Mouse (Mus musculus): ENCODE data around the gene Tdrd12. TPM values are rescaled to one million over a fixed set of nuclear protein-coding genes. Genes with fewer than 3 reads are reported as not detected.

Tdrd12 gene
- polyA plus RNA-seq, 1 experiment from 2014 or later: 0.60 TPM

- Histone ChIP-seq H3K36me3 (ENCODE audit: control insufficient read depth, insufficient read depth) (no peaks in the 10 kb centered on the region), H3K4me2 (ENCODE audit: low read length) (no peak overlapping the region), H3K27me3 (replicated peaks; ENCODE audit: control insufficient read depth, insufficient read depth, low read length) (no peaks in the 10 kb centered on the region), H3K4me3 (replicated peaks; ENCODE audit: low read length) (no peak overlapping the region), H3K9ac (replicated peaks; ENCODE audit: low read depth, low read length) (no peak overlapping the region), H3K9me3 (ENCODE audit: control insufficient read depth, low read length) (no peaks in the 10 kb centered on the region), H3K4me1 (replicated peaks; ENCODE audit: control insufficient read depth, insufficient read depth, low read length) (no peaks in the 10 kb centered on the region), H3K27ac (ENCODE audit: low read length) (no peak overlapping the region)
- 67% methylated on average over 2 of the region's 2 CpGs for WGBS
- ATAC-seq: no peak
Measured at GRCm38 (mm10) chr7:35467856-35468255, 69.7 kb downstream of the Tdrd12 start.

GRCm38 (mm10) chr7:35465027-35465426, 72.5 kb downstream of the Tdrd12 start:
- no peak for ATAC-seq
- H3K27ac ChIP-seq (ENCODE audit: low read length): no peak overlapping the region
- WGBS: 93% methylated on average over 5 of the region's 5 CpGs

GRCm38 (mm10) chr7:35460971-35461370, 76.6 kb downstream of the Tdrd12 start:
- Histone ChIP-seq H3K4me3 (replicated peaks; ENCODE audit: low read length) (no peak overlapping the region), H3K27ac (ENCODE audit: low read length) (no peak overlapping the region), H3K4me2 (ENCODE audit: low read length) (no peak overlapping the region), H3K9ac (replicated peaks; ENCODE audit: low read depth, low read length) (no peak overlapping the region), H3K27me3 (replicated peaks; ENCODE audit: control insufficient read depth, insufficient read depth, low read length) (no peaks in the 10 kb centered on the region), H3K36me3 (ENCODE audit: control insufficient read depth, insufficient read depth) (no peaks in the 10 kb centered on the region), H3K9me3 (ENCODE audit: control insufficient read depth, low read length) (no peaks in the 10 kb centered on the region), H3K4me1 (replicated peaks; ENCODE audit: control insufficient read depth, insufficient read depth, low read length) (no peaks in the 10 kb centered on the region)
- 84% methylated on average over 4 of the region's 4 CpGs for WGBS
- ATAC-seq: no peak

More at GRCm38 (mm10) chr7:35465027-35465426, 72.5 kb downstream of the Tdrd12 start:
- Histone ChIP-seq H3K4me2 (ENCODE audit: low read length) (no peak overlapping the region), H3K36me3 (ENCODE audit: control insufficient read depth, insufficient read depth) (no peaks in the 10 kb centered on the region), H3K9ac (replicated peaks; ENCODE audit: low read depth, low read length) (no peak overlapping the region), H3K4me1 (replicated peaks; ENCODE audit: control insufficient read depth, insufficient read depth, low read length) (no peaks in the 10 kb centered on the region), H3K4me3 (replicated peaks; ENCODE audit: low read length) (no peak overlapping the region), H3K9me3 (ENCODE audit: control insufficient read depth, low read length) (no peaks in the 10 kb centered on the region), H3K27me3 (replicated peaks; ENCODE audit: control insufficient read depth, insufficient read depth, low read length) (no peaks in the 10 kb centered on the region)

GRCm38 (mm10) chr7:35456091-35456814, 81.3 kb downstream of the Tdrd12 start:
- Histone ChIP-seq H3K4me3 (replicated peaks; ENCODE audit: low read length) (no peak overlapping the region), H3K4me2 (ENCODE audit: low read length) (no peak overlapping the region), H3K36me3 (ENCODE audit: control insufficient read depth, insufficient read depth) (no peaks in the 10 kb centered on the region), H3K4me1 (replicated peaks; ENCODE audit: control insufficient read depth, insufficient read depth, low read length) (no peaks in the 10 kb centered on the region), H3K27ac (ENCODE audit: low read length) (no peak overlapping the region), H3K9ac (replicated peaks; ENCODE audit: low read depth, low read length) (no peak overlapping the region), H3K27me3 (replicated peaks; ENCODE audit: control insufficient read depth, insufficient read depth, low read length) (no peaks in the 10 kb centered on the region), H3K9me3 (ENCODE audit: control insufficient read depth, low read length) (no peaks in the 10 kb centered on the region)
- ATAC-seq: no peak
- WGBS: 85% methylated on average over 4 of the region's 4 CpGs

GRCm38 (mm10) chr7:35448867-35449266, 88.7 kb downstream of the Tdrd12 start:
- H3K36me3 ChIP-seq (ENCODE audit: control insufficient read depth, insufficient read depth): no peaks in the 10 kb centered on the region
- 91% methylated on average over 7 of the region's 7 CpGs for WGBS
- no peaks in the 10 kb centered on the region for H3K27me3 ChIP-seq (replicated peaks; ENCODE audit: control insufficient read depth, insufficient read depth, low read length)
- no peak overlapping the region for H3K9ac ChIP-seq (replicated peaks; ENCODE audit: low read depth, low read length)
- no peak overlapping the region for H3K4me2 ChIP-seq (ENCODE audit: low read length)
- no peaks in the 10 kb centered on the region for H3K4me1 ChIP-seq (replicated peaks; ENCODE audit: control insufficient read depth, insufficient read depth, low read length)
- no peak for ATAC-seq
- no peak overlapping the region for H3K27ac ChIP-seq (ENCODE audit: low read length)
- H3K9me3 ChIP-seq (ENCODE audit: control insufficient read depth, low read length): no peaks in the 10 kb centered on the region
- H3K4me3 ChIP-seq (replicated peaks; ENCODE audit: low read length): no peak overlapping the region

- Histone ChIP-seq H3K4me2 (ENCODE audit: low read length) (no peak within 1 kb of the TSS), H3K36me3 (ENCODE audit: control insufficient read depth, insufficient read depth) (no peaks in the 10 kb centered on the region), H3K4me3 (replicated peaks; ENCODE audit: low read length) (no peak within 1 kb of the TSS), H3K27me3 (replicated peaks; ENCODE audit: control insufficient read depth, insufficient read depth, low read length) (no peaks in the 10 kb centered on the region), H3K4me1 (replicated peaks; ENCODE audit: control insufficient read depth, insufficient read depth, low read length) (no peaks in the 10 kb centered on the region), H3K27ac (ENCODE audit: low read length) (no peak within 1 kb of the TSS), H3K9ac (replicated peaks; ENCODE audit: low read depth, low read length) (no peak within 1 kb of the TSS), H3K9me3 (ENCODE audit: control insufficient read depth, low read length) (no peaks in the 10 kb centered on the region)
- ATAC-seq: no peak
- WGBS: 31% methylated on average over 15 of the region's 15 CpGs
Measured at GRCm38 (mm10) chr7:35447996-35448846, 89.3 kb downstream of the Tdrd12 start, which contains the start of gene Slc7a9. Slc7a9 (plus strand) TSS chr7:35448796.

- no peaks in the 10 kb centered on the region for H3K9me3 ChIP-seq (ENCODE audit: control insufficient read depth, low read length)
- H3K27ac ChIP-seq (ENCODE audit: low read length): no peak overlapping the region
- no peak for ATAC-seq
- H3K4me3 ChIP-seq (replicated peaks; ENCODE audit: low read length): no peak overlapping the region
- H3K9ac ChIP-seq (replicated peaks; ENCODE audit: low read depth, low read length): no peak overlapping the region
- no peaks in the 10 kb centered on the region for H3K4me1 ChIP-seq (replicated peaks; ENCODE audit: control insufficient read depth, insufficient read depth, low read length)
- H3K36me3 ChIP-seq (ENCODE audit: control insufficient read depth, insufficient read depth): no peaks in the 10 kb centered on the region
- no peaks in the 10 kb centered on the region for H3K27me3 ChIP-seq (replicated peaks; ENCODE audit: control insufficient read depth, insufficient read depth, low read length)
- WGBS: 42% methylated on average over 4 of the region's 4 CpGs
- H3K4me2 ChIP-seq (ENCODE audit: low read length): no peak overlapping the region
Measured at GRCm38 (mm10) chr7:35447501-35447900, 90.0 kb downstream of the Tdrd12 start.

- Histone ChIP-seq H3K4me1 (replicated peaks; ENCODE audit: control insufficient read depth, insufficient read depth, low read length) (no peaks in the 10 kb centered on the region), H3K27me3 (replicated peaks; ENCODE audit: control insufficient read depth, insufficient read depth, low read length) (no peaks in the 10 kb centered on the region), H3K4me3 (replicated peaks; ENCODE audit: low read length) (no peak overlapping the region), H3K27ac (ENCODE audit: low read length) (no peak overlapping the region), H3K9ac (replicated peaks; ENCODE audit: low read depth, low read length) (no peak overlapping the region), H3K36me3 (ENCODE audit: control insufficient read depth, insufficient read depth) (peaks cover 11% of the 10 kb centered on the region), H3K9me3 (ENCODE audit: control insufficient read depth, low read length) (no peaks in the 10 kb centered on the region), H3K4me2 (ENCODE audit: low read length) (no peak overlapping the region)
- no peak for ATAC-seq
- WGBS: 72% methylated on average over 9 of the region's 9 CpGs
Measured at GRCm38 (mm10) chr7:35435266-35435665, 102.3 kb downstream of the Tdrd12 start.

GRCm38 (mm10) chr7:35428146-35428545, 109.4 kb downstream of the Tdrd12 start:
- 95% methylated on average over 10 of the region's 10 CpGs for WGBS
- Histone ChIP-seq H3K9me3 (ENCODE audit: control insufficient read depth, low read length) (no peaks in the 10 kb centered on the region), H3K27ac (ENCODE audit: low read length) (no peak overlapping the region), H3K36me3 (ENCODE audit: control insufficient read depth, insufficient read depth) (peaks cover 14% of the 10 kb centered on the region), H3K4me1 (replicated peaks; ENCODE audit: control insufficient read depth, insufficient read depth, low read length) (no peaks in the 10 kb centered on the region), H3K9ac (replicated peaks; ENCODE audit: low read depth, low read length) (no peak overlapping the region), H3K4me3 (replicated peaks; ENCODE audit: low read length) (no peak overlapping the region), H3K4me2 (ENCODE audit: low read length) (no peak overlapping the region), H3K27me3 (replicated peaks; ENCODE audit: control insufficient read depth, insufficient read depth, low read length) (no peaks in the 10 kb centered on the region)
- ATAC-seq: no peak

All from forebrain, embryonic 16.5 days (tissue).